7 mouse cellular contexts compared by ENCODE assay signal in genomic region chr13:109439436-109440161, GRCm38 (mm10).
A peak's percentile ranks its signal among the peaks of the same experiment; 100 is the strongest.
DNase-seq lines count a peak whose midpoint lies in the region; ATAC-seq and TF ChIP-seq lines count a peak whose summit lies in the region.

No protein-coding gene starts in this region.

- H3K9me3 ChIP-seq in neural tube, embryonic 11.5 days (ENCODE audit: control insufficient read depth, low read length) = no peaks in the 10 kb centered on the region
- no peaks in the 10 kb centered on the region for H3K9me3 ChIP-seq in hindbrain, postnatal 0 days (ENCODE audit: low read length)
- no peaks in the 10 kb centered on the region for H3K9me3 ChIP-seq in liver, embryonic 11.5 days (ENCODE audit: control insufficient read depth, low read length)

- no peaks in the 10 kb centered on the region for H3K36me3 ChIP-seq in neural tube, embryonic 11.5 days (ENCODE audit: control insufficient read depth, insufficient read depth, low read length)
- H3K36me3 ChIP-seq in hindbrain, postnatal 0 days (ENCODE audit: insufficient read depth, low read length) = no peaks in the 10 kb centered on the region
- no peaks in the 10 kb centered on the region for H3K36me3 ChIP-seq in liver, embryonic 11.5 days (ENCODE audit: control insufficient read depth, insufficient read depth, low read length)
- no peaks in the 10 kb centered on the region for H3K36me3 ChIP-seq in thymus, adult 2 months (ENCODE audit: control insufficient read depth, insufficient read depth, low read length)

- ATAC-seq in neural tube, embryonic 11.5 days (ENCODE audit: insufficient read depth, low FRiP score, low TSS enrichment) = no peak
- no peak for ATAC-seq in hindbrain, postnatal 0 days
- no peak for ATAC-seq in liver, embryonic 11.5 days (replicated peaks; ENCODE audit: low FRiP score)
- ATAC-seq in inflammation-experienced regulatory T-cells, adult 6 months = no peak

- H3K27me3 ChIP-seq in neural tube, embryonic 11.5 days (ENCODE audit: control insufficient read depth, insufficient read depth, low read length) = no peaks in the 10 kb centered on the region
- no peaks in the 10 kb centered on the region for H3K27me3 ChIP-seq in hindbrain, postnatal 0 days (ENCODE audit: insufficient read depth, low read length)
- no peaks in the 10 kb centered on the region for H3K27me3 ChIP-seq in liver, embryonic 11.5 days (replicated peaks; ENCODE audit: control insufficient read depth, insufficient read depth, low read length)
- no peaks in the 10 kb centered on the region for H3K27me3 ChIP-seq in thymus, adult 2 months (ENCODE audit: control insufficient read depth, insufficient read depth, low read length)

- H3K4me2 ChIP-seq in neural tube, embryonic 11.5 days (ENCODE audit: low read depth) = peak overlapping the region; percentile 57
- H3K4me2 ChIP-seq in hindbrain, postnatal 0 days (ENCODE audit: low read depth, low read length) = peak overlapping the region; percentile 73
- H3K4me2 ChIP-seq in liver, embryonic 11.5 days = peak overlapping the region; percentile 75

- peak; percentile 12 for DNase-seq in neural tube, embryonic 11.5 days (ENCODE audit: low spot score)
- no peak for DNase-seq in neural tube, embryonic 10.5 days (ENCODE audit: extremely low spot score, low spot score)
- no peak for DNase-seq in hindbrain, postnatal 0 days (ENCODE audit: low spot score)
- DNase-seq in liver, embryonic 11.5 days (ENCODE audit: low spot score) = no peak
- DNase-seq in thymus, adult 2 months = no peak
- no peak for DNase-seq in adrenal gland, adult (ENCODE audit: inconsistent age in 2 of 2, low spot score in 1 of 2)

- peaks cover 4% of the 10 kb centered on the region; the same call in 1 of the 2 replicates for H3K4me1 ChIP-seq in neural tube, embryonic 11.5 days (ENCODE audit: control insufficient read depth, insufficient read depth, low read length)
- peaks cover 13% of the 10 kb centered on the region for H3K4me1 ChIP-seq in hindbrain, postnatal 0 days (ENCODE audit: insufficient read depth, low read length)
- no peaks in the 10 kb centered on the region for H3K4me1 ChIP-seq in liver, embryonic 11.5 days (replicated peaks; ENCODE audit: control insufficient read depth, insufficient read depth, low read length)
- peaks cover 2% of the 10 kb centered on the region; the same call in 1 of the 2 replicates for H3K4me1 ChIP-seq in thymus, adult 2 months (replicated peaks; ENCODE audit: control insufficient read depth, insufficient read depth, low read length)

- WGBS in neural tube, embryonic 11.5 days = 70% methylated on average over 5 of the region's 5 CpGs
- WGBS in hindbrain, postnatal 0 days = 63% methylated on average over 5 of the region's 5 CpGs
- WGBS in liver, embryonic 11.5 days = 79% methylated on average over 5 of the region's 5 CpGs
- 92% methylated on average over 5 of the region's 5 CpGs for WGBS in thymus, adult 2 months

- peak overlapping the region; percentile 65; the same call in 1 of the 2 replicates for H3K27ac ChIP-seq in neural tube, embryonic 11.5 days (ENCODE audit: low read depth, low read length)
- H3K27ac ChIP-seq in hindbrain, postnatal 0 days = peak overlapping the region; percentile 91
- no peak overlapping the region for H3K27ac ChIP-seq in liver, embryonic 11.5 days (ENCODE audit: low read depth, low read length)
- H3K27ac ChIP-seq in thymus, adult 2 months (ENCODE audit: control insufficient read depth, insufficient read depth, low read length) = no peak overlapping the region

- H3K9ac ChIP-seq in neural tube, embryonic 11.5 days (ENCODE audit: low read length) = no peak overlapping the region
- H3K9ac ChIP-seq in hindbrain, postnatal 0 days (replicated peaks; ENCODE audit: low read length) = peak overlapping the region; percentile 69
- no peak overlapping the region for H3K9ac ChIP-seq in liver, embryonic 11.5 days (ENCODE audit: low read depth, low read length)

- peak overlapping the region; percentile 39; the same call in 1 of the 2 replicates for H3K4me3 ChIP-seq in neural tube, embryonic 11.5 days (ENCODE audit: low read depth, low read length)
- peak overlapping the region; percentile 68 for H3K4me3 ChIP-seq in hindbrain, postnatal 0 days (ENCODE audit: low read length)
- no peak overlapping the region; the same call in 1 of the 2 replicates for H3K4me3 ChIP-seq in liver, embryonic 11.5 days (ENCODE audit: low read depth, low read length)
- H3K4me3 ChIP-seq in thymus, adult 2 months (ENCODE audit: control insufficient read depth, insufficient read depth, low read length) = no peak overlapping the region

- TF ChIP-seq POLR2A in thymus, adult 2 months (IDR thresholded peaks at IDR 0.05; ENCODE audit: control insufficient read depth, extremely low read depth, insufficient read depth, low read length, poor library complexity) = no peak

- no peak for TF ChIP-seq CTCF in hindbrain, postnatal 0 days (IDR thresholded peaks at IDR 0.05; ENCODE audit: low read depth)
- no peak for TF ChIP-seq CTCF in thymus, adult 2 months (IDR thresholded peaks at IDR 0.05; ENCODE audit: borderline replicate concordance, control insufficient read depth, extremely low read depth, insufficient read depth, low read length, poor library complexity)

Comparison
In these comparisons a context has a peak if more than half of its experiments do, and no peak if none do; other contexts are left out.
1. H3K27ac ChIP-seq: peak in neural tube, embryonic 11.5 days (single experiment) and hindbrain, postnatal 0 days (single experiment); none in liver, embryonic 11.5 days (single experiment) and thymus, adult 2 months (single experiment).
2. H3K4me3 ChIP-seq: peak in neural tube, embryonic 11.5 days (single experiment) and hindbrain, postnatal 0 days (single experiment); none in liver, embryonic 11.5 days (single experiment) and thymus, adult 2 months (single experiment).
3. Peak in every context shown above with its lines, with median percentiles within 50 percentile points of each other: H3K4me2 ChIP-seq.